Mouse (Mus musculus): ENCODE data around the gene Chrna3. TPM values are rescaled to one million over a fixed set of nuclear protein-coding genes. Genes with fewer than 3 reads are reported as not detected.

Gene Chrna3
- polyA plus RNA-seq, 1 experiment from 2014 or later: 0.08 TPM

DNA sequence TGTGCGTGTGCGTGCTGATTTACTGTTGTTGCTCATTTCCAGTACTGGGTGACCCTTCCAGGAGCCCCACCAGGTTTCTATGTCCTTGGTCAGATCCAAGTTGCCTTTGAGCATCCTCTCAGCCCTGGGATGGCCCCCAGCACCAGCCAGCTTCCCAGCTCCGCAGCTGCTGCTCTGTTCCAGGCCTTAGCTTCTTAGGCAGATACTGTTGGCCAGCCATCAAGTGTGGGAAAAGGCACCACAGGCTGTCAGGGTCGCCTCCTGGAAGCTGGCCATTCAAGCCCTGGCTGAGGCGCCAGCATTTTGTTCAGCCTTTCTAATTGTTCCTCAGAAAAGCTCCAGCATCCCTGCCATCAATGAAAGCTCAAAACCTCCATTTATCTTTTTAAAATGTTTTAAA lies 13.6 kb upstream of the Chrna3 start:
- H3K9me3 ChIP-seq: no peaks in the 10 kb centered on the region
- H3K27me3 ChIP-seq: peaks cover 7% of the 10 kb centered on the region; the same call in 1 of the 2 replicates
- H3K9ac ChIP-seq (replicated peaks): no peak overlapping the region
- 75% methylated on average over 5 of the region's 5 CpGs for WGBS
- no peaks in the 10 kb centered on the region for H3K36me3 ChIP-seq
- no peaks in the 10 kb centered on the region for H3K4me1 ChIP-seq (replicated peaks)
- no peak overlapping the region for H3K4me2 ChIP-seq
- no peak overlapping the region for H3K27ac ChIP-seq
- H3K4me3 ChIP-seq (replicated peaks): no peak overlapping the region
- ATAC-seq (ENCODE audit: insufficient number of reproducible peaks, insufficient read depth, low FRiP score, low TSS enrichment, low read depth): no peak

DNA sequence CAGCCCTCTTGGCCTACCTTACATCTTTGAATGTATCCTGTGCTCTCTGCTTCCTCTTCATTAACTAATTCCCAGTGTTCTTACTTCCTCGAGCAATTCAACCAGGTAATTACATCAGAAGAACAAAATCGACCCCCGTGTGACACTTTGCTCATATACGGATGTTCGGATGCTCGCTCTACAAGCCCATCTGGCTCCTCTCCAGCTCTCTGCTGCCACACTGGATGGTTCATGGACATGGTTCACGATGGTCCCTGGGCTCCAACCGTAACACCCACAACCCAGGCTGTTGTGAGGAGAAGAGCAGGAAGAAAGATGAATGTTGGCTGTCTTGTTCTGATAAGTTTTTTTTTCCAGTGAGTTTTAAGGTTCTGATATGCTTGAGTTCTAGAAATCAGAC lies 12.6 kb upstream of the Chrna3 start:
- Histone ChIP-seq H3K4me1 (replicated peaks) (no peaks in the 10 kb centered on the region), H3K36me3 (no peaks in the 10 kb centered on the region), H3K27ac (no peak overlapping the region), H3K4me2 (no peak overlapping the region), H3K9ac (replicated peaks) (no peak overlapping the region), H3K4me3 (replicated peaks) (no peak overlapping the region), H3K27me3 (peaks cover 5% of the 10 kb centered on the region; the same call in 1 of the 2 replicates), H3K9me3 (no peaks in the 10 kb centered on the region)
- ATAC-seq (ENCODE audit: insufficient number of reproducible peaks, insufficient read depth, low FRiP score, low TSS enrichment, low read depth): no peak
- 81% methylated on average over 8 of the region's 8 CpGs for WGBS

DNA sequence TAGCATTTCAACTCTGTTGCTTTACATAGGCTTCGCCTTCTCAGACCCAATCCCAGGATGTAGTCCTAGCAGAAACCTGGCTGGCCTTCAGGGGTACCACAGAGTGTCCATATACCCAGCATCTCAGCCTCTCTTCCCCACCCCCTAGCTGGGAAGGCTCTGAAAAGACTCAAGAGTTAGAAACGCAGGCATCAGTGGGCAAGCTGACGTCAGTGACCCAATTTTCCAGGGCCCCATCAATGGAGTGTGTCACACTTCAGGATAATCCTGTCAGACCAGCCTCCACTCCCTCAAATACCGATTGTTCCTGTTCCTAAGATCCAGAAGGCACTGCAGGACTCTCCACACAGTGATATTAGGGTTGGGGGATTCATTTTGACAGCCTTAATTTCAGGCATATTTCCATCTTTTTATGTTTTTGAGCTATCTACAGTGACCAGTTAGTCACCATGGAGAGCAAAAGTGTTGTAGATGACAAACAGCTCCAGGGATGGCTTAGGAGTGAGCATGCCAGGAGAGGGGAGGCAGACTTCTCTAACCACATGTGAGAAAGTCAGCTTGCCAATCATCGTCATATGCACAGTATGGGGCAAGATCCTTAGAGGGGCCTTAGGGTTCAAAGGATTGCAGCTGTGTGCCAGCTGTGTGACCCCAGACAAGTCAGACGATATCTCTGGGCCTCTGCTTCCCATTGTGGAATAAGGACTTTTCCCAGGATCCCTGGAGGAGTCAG lies 5.2 kb upstream of the Chrna3 start:
- Histone ChIP-seq H3K4me2 (no peak overlapping the region), H3K27me3 (peaks cover 33% of the 10 kb centered on the region), H3K9me3 (no peaks in the 10 kb centered on the region), H3K4me1 (replicated peaks) (peaks cover 2% of the 10 kb centered on the region), H3K27ac (no peak overlapping the region), H3K4me3 (replicated peaks) (no peak overlapping the region), H3K36me3 (no peaks in the 10 kb centered on the region), H3K9ac (replicated peaks) (no peak overlapping the region)
- whole genome bisulfite sequencing: 58% methylated on average over 6 of the region's 6 CpGs
- ATAC-seq (ENCODE audit: insufficient number of reproducible peaks, insufficient read depth, low FRiP score, low TSS enrichment, low read depth): no peak

DNA sequence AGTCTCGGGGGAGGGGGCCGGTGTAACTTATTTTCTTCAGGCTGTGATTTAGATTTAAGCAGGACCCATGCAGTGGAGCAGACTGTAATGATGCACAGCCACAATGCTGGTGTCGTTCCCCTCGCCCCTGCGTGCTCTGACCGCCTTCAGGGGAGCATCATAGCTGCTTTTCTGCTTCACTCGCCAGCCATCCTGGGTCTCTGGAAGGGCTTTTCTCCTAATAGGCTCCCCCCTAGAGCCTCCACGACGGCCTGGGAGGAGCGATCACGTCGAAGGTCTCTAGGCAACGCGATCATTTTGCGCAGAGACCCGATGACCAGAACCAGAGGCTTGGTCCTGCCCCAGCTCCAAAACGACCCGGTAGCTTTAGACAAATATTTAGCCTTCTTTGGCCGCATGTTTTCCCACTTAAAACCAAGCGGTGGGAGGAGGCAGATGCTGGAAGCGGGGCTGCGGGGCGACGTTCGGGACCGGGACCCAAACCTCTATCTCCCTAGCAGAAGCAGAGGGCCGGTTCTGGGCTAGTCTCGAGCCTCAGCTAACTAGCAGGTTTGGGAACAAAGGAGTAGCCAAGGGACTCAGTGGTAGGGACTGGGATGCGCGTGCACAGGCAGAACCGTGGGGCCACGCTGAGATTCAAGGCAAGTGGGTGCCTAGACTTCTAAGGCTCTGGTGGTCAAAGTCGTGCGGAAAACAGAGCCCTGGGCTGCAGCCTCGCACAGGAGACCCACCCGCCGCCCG lies 658 bp downstream of the Chrna3 start:
- no peak overlapping the region; the same call in 1 of the 2 replicates for H3K9ac ChIP-seq (replicated peaks)
- H3K27ac ChIP-seq: no peak overlapping the region
- peaks cover 14% of the 10 kb centered on the region for H3K4me1 ChIP-seq (replicated peaks)
- peak overlapping the region; percentile 75 for H3K4me2 ChIP-seq
- peak overlapping the region; percentile 42 for H3K4me3 ChIP-seq (replicated peaks)
- H3K36me3 ChIP-seq: no peaks in the 10 kb centered on the region
- 10% methylated on average over 38 of the region's 38 CpGs for WGBS
- 0 out of 2 replicates have a peak, but pooled peaks have one; percentile 32 for ATAC-seq (ENCODE audit: insufficient number of reproducible peaks, insufficient read depth, low FRiP score, low TSS enrichment, low read depth)
- peaks cover 61% of the 10 kb centered on the region for H3K27me3 ChIP-seq
- H3K9me3 ChIP-seq: no peaks in the 10 kb centered on the region

DNA sequence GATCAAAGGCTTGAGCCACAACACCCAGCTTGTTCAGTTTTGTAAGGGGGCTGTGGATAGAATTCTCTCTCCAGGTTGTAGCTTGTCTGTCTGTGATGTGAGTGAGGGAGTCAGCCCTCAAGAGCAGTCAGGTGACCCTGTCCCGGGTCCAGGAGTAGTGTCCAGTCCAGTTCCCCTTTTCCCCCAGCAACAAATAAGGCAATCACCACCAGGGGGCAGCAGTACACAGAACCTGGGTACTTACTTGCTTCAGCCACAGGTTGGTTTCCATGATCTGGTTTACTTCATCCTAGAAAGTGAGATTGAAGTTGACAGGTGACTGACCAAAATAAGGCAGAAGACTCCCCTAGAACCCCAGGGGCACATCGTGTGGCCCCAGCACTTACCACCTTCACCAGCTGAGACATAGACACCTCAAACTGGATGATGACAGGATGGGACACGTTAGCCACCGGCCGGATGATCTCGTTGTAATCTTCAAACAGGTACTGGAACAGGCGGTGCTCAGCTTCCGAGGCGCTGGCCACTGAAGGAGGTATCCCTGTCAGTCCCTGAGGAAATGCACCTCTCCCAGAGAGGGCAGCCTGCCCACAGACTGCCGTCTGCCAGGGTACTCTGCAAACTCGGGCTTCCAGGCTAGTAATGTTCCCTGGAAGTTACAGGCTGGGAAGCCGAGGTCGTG lies 2.3 kb downstream of the Chrna3 start:
- no peak for ATAC-seq (ENCODE audit: insufficient number of reproducible peaks, insufficient read depth, low FRiP score, low TSS enrichment, low read depth)
- no peak overlapping the region for H3K9ac ChIP-seq (replicated peaks)
- WGBS: 30% methylated on average over 13 of the region's 13 CpGs
- peaks cover 49% of the 10 kb centered on the region for H3K27me3 ChIP-seq
- no peak overlapping the region for H3K27ac ChIP-seq
- H3K4me2 ChIP-seq: no peak overlapping the region
- no peaks in the 10 kb centered on the region for H3K9me3 ChIP-seq
- no peak overlapping the region for H3K4me3 ChIP-seq (replicated peaks)
- H3K36me3 ChIP-seq: no peaks in the 10 kb centered on the region
- H3K4me1 ChIP-seq (replicated peaks): peaks cover 14% of the 10 kb centered on the region

DNA sequence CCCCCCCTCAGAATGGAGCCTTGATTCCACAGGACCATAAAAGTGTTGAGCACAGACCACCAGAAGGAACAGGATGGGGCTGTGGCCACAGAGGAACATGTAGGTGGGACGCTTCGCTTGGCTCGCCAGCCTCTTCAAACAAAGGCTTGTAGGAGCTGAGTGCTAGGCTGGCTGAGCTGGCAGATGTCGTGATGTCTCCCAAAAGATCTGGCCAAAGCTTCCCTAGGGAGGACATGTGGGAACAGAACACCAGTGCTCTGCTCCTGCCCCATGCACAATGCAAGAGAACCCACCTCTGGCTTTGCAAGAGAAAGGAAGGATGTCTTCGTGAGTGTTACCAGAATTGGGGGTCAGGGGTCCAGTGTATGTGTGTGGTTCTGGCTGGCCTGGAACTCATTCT lies 3.0 kb downstream of the Chrna3 start:
- ATAC-seq (ENCODE audit: insufficient number of reproducible peaks, insufficient read depth, low FRiP score, low TSS enrichment, low read depth): no peak
- no peaks in the 10 kb centered on the region for H3K36me3 ChIP-seq
- no peak overlapping the region for H3K27ac ChIP-seq
- H3K4me2 ChIP-seq: no peak overlapping the region
- 86% methylated on average over 5 of the region's 5 CpGs for WGBS
- H3K4me1 ChIP-seq (replicated peaks): peaks cover 14% of the 10 kb centered on the region
- H3K9me3 ChIP-seq: no peaks in the 10 kb centered on the region
- no peak overlapping the region for H3K4me3 ChIP-seq (replicated peaks)
- peaks cover 48% of the 10 kb centered on the region for H3K27me3 ChIP-seq
- H3K9ac ChIP-seq (replicated peaks): no peak overlapping the region

DNA sequence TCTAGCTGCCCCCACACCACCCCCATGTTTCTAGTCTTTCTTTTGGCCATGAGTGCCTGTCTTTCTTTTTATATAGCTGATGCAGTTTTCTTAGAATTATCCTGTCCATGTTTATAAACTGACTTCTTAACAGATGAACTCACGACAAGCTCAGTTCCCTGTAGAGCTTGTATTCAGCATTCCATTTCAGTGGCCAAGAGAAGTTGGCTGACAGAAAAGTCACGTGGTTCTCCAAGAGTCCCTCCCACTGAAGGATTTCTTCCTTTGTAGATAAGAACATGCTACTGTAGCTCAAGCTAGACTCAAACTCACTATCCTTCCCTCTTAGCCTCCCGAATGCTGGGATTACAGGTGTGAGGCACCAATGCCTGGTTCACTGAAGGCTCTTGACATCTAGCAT lies 9.4 kb downstream of the Chrna3 start:
- Histone ChIP-seq H3K4me1 (replicated peaks) (no peaks in the 10 kb centered on the region), H3K36me3 (no peaks in the 10 kb centered on the region), H3K27me3 (peaks cover 4% of the 10 kb centered on the region; the same call in 1 of the 2 replicates), H3K9ac (replicated peaks) (no peak overlapping the region), H3K4me2 (no peak overlapping the region), H3K27ac (no peak overlapping the region), H3K4me3 (replicated peaks) (no peak overlapping the region), H3K9me3 (no peaks in the 10 kb centered on the region)
- ATAC-seq (ENCODE audit: insufficient number of reproducible peaks, insufficient read depth, low FRiP score, low TSS enrichment, low read depth): no peak
- 73% methylated on average over 3 of the region's 3 CpGs for WGBS

DNA sequence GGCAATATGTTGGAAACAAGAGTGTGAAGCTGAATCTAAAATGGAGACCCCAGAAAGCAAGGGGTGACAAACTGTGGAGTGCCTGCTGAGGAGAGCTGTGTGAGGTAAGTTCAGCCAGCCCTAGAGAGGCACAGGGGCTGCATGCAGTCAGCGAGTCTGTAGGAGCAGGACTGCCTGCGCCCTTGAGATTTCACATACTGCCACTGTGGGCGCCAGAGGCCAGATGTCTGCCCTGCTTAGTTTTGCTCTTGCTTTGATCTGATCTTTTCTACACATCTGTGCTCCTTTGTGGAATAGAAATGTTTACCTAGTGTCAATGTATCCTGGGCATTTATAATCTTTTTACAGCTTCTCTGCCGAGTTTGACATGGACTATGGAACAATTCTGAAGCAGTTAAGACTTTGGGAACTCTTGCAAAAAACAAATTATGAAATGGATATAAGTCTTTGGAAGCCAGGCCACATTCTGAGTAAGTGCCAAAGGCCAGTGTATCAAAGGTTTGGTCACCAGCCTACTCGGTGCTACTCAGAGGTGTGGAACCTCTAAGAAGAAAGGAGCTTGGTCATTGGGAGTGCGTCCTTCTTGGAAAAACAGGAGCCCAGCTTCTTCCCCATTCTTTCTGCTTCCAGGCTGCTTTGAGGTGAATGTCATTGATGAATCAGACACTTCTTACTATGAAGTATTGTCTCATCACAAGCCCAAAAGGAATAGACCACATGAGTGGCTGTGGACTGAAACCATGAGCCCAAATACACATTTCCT lies 15.6 kb downstream of the Chrna3 start:
- no peaks in the 10 kb centered on the region for H3K27me3 ChIP-seq
- H3K4me2 ChIP-seq: no peak overlapping the region
- 44% methylated on average over 6 of the region's 6 CpGs for WGBS
- no peak overlapping the region for H3K9ac ChIP-seq (replicated peaks)
- no peaks in the 10 kb centered on the region for H3K4me1 ChIP-seq (replicated peaks)
- H3K36me3 ChIP-seq: no peaks in the 10 kb centered on the region
- no peak overlapping the region for H3K27ac ChIP-seq
- no peak overlapping the region for H3K4me3 ChIP-seq (replicated peaks)
- no peak for ATAC-seq (ENCODE audit: insufficient number of reproducible peaks, insufficient read depth, low FRiP score, low TSS enrichment, low read depth)
- H3K9me3 ChIP-seq: no peaks in the 10 kb centered on the region

DNA sequence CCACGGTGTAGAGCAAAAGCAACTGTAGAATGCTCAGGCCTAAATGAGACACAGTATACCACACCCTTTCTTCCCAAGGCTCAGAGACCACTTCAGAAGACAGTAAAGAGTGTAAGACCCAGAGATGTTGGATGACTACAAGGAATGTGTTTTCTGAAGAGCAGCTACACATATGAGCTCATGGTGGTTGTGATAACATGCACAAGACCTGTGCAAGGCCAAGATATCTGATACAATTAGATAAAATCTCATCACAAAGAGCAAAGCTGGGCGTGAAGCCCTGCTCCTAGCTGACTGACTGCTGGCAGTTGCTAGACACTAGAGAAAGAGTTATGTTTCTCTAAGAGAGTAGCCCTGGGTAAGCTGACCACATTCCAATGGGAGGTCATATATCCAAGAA lies 16.7 kb downstream of the Chrna3 start:
- WGBS: 79% methylated on average over 2 of the region's 2 CpGs
- no peak for ATAC-seq (ENCODE audit: insufficient number of reproducible peaks, insufficient read depth, low FRiP score, low TSS enrichment, low read depth)

DNA sequence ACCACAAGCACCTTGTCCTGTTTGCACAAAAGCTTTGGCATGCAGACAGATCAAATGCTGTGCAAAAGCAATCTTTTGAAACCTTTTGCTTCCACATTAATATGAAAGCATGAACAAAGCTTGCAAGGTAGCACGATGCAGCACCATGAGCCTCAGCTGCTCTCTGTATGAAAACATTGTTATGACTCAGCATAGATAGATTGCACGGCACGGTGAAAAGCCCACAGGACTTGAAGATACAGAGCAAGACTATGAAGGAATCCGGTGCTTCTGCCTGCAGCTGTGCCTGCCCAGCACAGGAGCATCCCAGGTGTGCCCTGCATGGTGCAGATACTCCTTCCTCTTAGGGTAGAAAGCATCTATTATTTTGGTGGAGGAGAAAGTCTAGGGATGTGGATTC lies 22.8 kb downstream of the Chrna3 start:
- H3K4me3 ChIP-seq (replicated peaks): no peak overlapping the region
- no peak for ATAC-seq (ENCODE audit: insufficient number of reproducible peaks, insufficient read depth, low FRiP score, low TSS enrichment, low read depth)
- H3K36me3 ChIP-seq: no peaks in the 10 kb centered on the region
- H3K4me1 ChIP-seq (replicated peaks): no peaks in the 10 kb centered on the region
- no peaks in the 10 kb centered on the region for H3K27me3 ChIP-seq
- H3K4me2 ChIP-seq: no peak overlapping the region
- no peak overlapping the region for H3K27ac ChIP-seq
- no peaks in the 10 kb centered on the region for H3K9me3 ChIP-seq
- H3K9ac ChIP-seq (replicated peaks): no peak overlapping the region
- 81% methylated on average over 4 of the region's 4 CpGs for WGBS

More for the DNA sequence above, 16.7 kb downstream of the Chrna3 start:
- Histone ChIP-seq H3K4me1 (replicated peaks) (no peaks in the 10 kb centered on the region), H3K9ac (replicated peaks) (no peak overlapping the region), H3K4me3 (replicated peaks) (no peak overlapping the region), H3K27me3 (no peaks in the 10 kb centered on the region), H3K27ac (no peak overlapping the region), H3K36me3 (no peaks in the 10 kb centered on the region), H3K4me2 (no peak overlapping the region), H3K9me3 (no peaks in the 10 kb centered on the region)

DNA sequence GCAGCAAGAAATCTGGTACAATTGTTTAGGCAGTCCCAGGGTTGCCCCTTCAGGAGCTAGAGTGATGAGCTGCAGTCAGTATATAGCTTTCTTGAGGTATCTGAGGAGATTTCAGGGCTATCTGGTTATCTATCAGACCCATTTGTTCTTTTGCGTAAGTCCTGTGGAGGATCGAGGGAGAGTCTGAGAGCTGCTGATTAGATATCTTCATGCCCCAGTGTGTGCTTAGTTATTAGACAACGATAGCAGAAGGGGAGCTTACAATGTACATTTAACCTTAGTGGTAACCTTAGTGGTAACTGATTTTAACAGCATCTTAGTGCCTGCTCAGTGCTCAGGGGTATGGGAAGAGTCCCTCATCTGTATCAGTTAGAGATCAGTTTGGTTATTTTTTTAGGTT lies 30.7 kb downstream of the Chrna3 start:
- no peaks in the 10 kb centered on the region for H3K9me3 ChIP-seq
- H3K4me1 ChIP-seq (replicated peaks): no peaks in the 10 kb centered on the region
- no peak overlapping the region for H3K4me2 ChIP-seq
- H3K9ac ChIP-seq (replicated peaks): no peak overlapping the region
- H3K4me3 ChIP-seq (replicated peaks): no peak overlapping the region
- H3K27ac ChIP-seq: no peak overlapping the region
- no peak for ATAC-seq (ENCODE audit: insufficient number of reproducible peaks, insufficient read depth, low FRiP score, low TSS enrichment, low read depth)
- 85% methylated on average over 3 of the region's 3 CpGs for WGBS
- no peaks in the 10 kb centered on the region for H3K27me3 ChIP-seq
- no peaks in the 10 kb centered on the region for H3K36me3 ChIP-seq

All from limb, embryonic 12.5 days (tissue).